Mouse (Mus musculus): ENCODE data around the gene Akt2. TPM values are rescaled to one million over a fixed set of nuclear protein-coding genes. Genes with fewer than 3 reads are reported as not detected.

The Akt2 gene
- polyA plus RNA-seq, 1 experiment from 2014 or later, result 82.3 TPM

DNA sequence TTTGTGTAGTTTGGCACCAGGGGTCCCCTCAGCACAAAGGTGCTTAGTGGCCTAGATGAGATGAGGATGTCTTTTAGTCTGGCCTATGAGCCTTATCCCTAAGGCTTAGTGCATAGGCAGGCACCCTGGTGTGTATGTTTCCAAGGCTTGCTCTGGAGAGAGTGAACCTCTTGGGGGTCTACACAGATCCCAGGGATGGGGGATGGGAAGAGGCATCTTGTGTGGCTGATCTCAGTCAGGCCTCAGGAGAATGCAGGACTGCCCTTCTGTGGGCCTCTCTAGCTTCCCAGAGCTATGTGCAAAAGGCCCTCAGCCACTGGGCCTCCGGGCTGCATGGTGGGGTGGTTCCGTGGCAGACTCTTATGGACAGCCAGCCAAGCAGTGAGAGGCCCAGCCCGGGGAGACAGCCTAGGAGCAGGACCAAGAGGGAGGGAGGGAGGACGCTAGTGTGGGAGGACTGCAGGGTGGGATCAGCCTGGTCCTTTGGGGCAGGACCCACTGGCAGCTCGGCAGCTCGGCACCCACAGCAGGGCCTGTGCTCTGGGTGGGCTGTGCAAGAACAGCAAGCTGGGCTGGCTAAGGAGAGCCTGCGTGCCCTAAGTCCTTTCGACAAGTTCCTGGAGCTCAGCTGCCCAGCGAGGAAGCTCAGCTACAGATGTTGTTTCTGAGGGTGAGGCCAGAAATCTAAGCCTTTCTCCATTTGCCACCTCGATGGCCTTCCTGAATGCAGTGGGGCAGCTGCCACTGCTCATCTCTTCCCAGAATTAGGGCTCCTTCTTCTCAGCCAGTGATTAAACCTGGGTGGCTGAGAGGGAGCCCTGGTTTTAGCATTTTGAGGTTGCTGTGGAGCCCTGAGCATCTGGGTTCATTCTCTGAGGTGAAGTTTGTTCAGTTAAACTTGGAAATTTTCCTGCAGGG, 5.5 kb downstream of the Akt2 start:
- H3K9ac ChIP-seq (ENCODE audit: low read length), result peak overlapping the region; percentile 59
- no peaks in the 10 kb centered on the region for H3K36me3 ChIP-seq (ENCODE audit: control insufficient read depth, insufficient read depth)
- ATAC-seq (replicated peaks; ENCODE audit: extremely low read depth, insufficient read depth, low FRiP score), result no peak
- H3K4me2 ChIP-seq (ENCODE audit: low read depth, low read length), result peak overlapping the region; percentile 37
- no peaks in the 10 kb centered on the region for H3K27me3 ChIP-seq (ENCODE audit: control insufficient read depth, insufficient read depth, low read length)
- WGBS, result 34% methylated on average over 10 of the region's 10 CpGs
- H3K4me3 ChIP-seq (ENCODE audit: low read length), result 0 out of 2 replicates have a peak overlapping the region, but pooled peaks have one; percentile 2
- no peaks in the 10 kb centered on the region for H3K9me3 ChIP-seq (replicated peaks; ENCODE audit: control insufficient read depth, low read length)
- peaks cover 74% of the 10 kb centered on the region for H3K4me1 ChIP-seq (ENCODE audit: control insufficient read depth, insufficient read depth, low read length)
- H3K27ac ChIP-seq (ENCODE audit: low read length), result peak overlapping the region; percentile 84

DNA sequence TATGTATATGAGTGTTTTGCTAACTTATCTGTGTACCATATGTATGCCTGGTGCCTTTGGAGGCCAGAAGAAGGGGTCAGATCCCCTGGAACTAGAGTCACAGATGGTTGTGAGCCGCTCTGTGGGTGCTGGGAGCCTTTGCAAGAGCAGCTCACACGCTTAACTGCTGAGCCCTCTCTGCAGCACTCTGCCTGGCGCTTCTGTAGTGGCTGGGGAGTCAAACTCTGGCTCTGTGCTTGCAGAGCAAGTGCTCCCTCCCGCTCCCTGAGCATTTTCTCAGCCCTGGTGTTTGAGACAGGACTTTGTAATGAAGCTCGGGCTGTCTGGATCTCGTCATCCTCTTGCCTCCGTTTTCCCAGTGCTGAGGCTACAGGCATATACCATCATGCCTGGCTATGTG, 6.7 kb downstream of the Akt2 start:
- Histone ChIP-seq H3K27ac (ENCODE audit: low read length) (peak overlapping the region; percentile 15; the same call in 1 of the 2 replicates), H3K9me3 (replicated peaks; ENCODE audit: control insufficient read depth, low read length) (no peaks in the 10 kb centered on the region), H3K27me3 (ENCODE audit: control insufficient read depth, insufficient read depth, low read length) (no peaks in the 10 kb centered on the region), H3K36me3 (ENCODE audit: control insufficient read depth, insufficient read depth) (no peaks in the 10 kb centered on the region), H3K9ac (ENCODE audit: low read length) (peak overlapping the region; percentile 18; the same call in 1 of the 2 replicates), H3K4me1 (ENCODE audit: control insufficient read depth, insufficient read depth, low read length) (peaks cover 82% of the 10 kb centered on the region), H3K4me2 (ENCODE audit: low read depth, low read length) (no peak overlapping the region), H3K4me3 (ENCODE audit: low read length) (no peak overlapping the region)
- 58% methylated on average over 7 of the region's 7 CpGs for WGBS
- ATAC-seq (replicated peaks; ENCODE audit: extremely low read depth, insufficient read depth, low FRiP score), result no peak

DNA sequence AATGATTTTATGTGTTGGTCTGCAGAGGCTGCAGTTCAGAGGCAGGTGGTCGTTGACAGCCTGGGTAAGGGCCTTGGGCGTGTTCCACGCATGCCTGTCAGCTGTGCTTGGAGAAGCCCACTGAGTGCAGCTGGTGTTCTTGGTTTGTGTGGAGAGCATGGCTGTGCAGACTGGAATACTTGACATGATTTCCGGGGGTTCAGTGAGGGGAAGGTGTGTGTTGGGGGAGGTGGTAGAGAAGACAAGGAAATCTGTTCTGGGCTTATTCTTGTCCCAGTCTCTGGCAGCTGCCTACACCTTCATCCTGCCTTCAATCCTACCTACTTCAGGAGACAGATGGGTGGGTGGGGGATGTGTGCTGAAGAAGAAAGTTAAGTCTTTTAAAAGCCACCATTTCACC, 10.3 kb downstream of the Akt2 start:
- H3K9me3 ChIP-seq (replicated peaks; ENCODE audit: control insufficient read depth, low read length), result no peaks in the 10 kb centered on the region
- H3K4me3 ChIP-seq (ENCODE audit: low read length), result no peak overlapping the region
- no peak overlapping the region for H3K9ac ChIP-seq (ENCODE audit: low read length)
- H3K36me3 ChIP-seq (ENCODE audit: control insufficient read depth, insufficient read depth), result no peaks in the 10 kb centered on the region
- no peak overlapping the region for H3K27ac ChIP-seq (ENCODE audit: low read length)
- ATAC-seq (replicated peaks; ENCODE audit: extremely low read depth, insufficient read depth, low FRiP score), result no peak
- H3K4me1 ChIP-seq (ENCODE audit: control insufficient read depth, insufficient read depth, low read length), result peaks cover 87% of the 10 kb centered on the region
- H3K4me2 ChIP-seq (ENCODE audit: low read depth, low read length), result no peak overlapping the region
- no peaks in the 10 kb centered on the region for H3K27me3 ChIP-seq (ENCODE audit: control insufficient read depth, insufficient read depth, low read length)
- WGBS, result 48% methylated on average over 4 of the region's 4 CpGs

DNA sequence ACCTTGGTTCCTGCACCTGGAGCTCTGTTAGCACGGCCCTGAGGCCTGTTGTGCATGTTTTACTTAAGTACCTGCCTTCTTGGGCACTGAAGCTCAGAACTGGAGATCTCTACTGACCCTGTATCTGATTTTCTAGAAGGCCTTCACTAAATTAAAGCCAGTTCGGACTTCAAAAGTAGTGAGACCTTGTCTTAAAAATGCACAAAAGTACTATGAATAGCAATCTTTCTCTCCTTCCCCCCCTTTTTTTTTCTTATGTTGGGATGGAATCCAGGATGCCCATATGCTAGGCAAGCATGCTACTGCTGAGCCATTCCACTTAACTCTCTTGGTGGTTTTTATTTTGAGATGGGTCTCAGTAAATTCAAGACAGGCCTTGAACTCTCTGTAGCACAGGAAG, 10.8 kb downstream of the Akt2 start:
- no peaks in the 10 kb centered on the region for H3K9me3 ChIP-seq (replicated peaks; ENCODE audit: control insufficient read depth, low read length)
- no peak for ATAC-seq (replicated peaks; ENCODE audit: extremely low read depth, insufficient read depth, low FRiP score)
- H3K9ac ChIP-seq (ENCODE audit: low read length), result 0 out of 2 replicates have a peak overlapping the region, but pooled peaks have one; percentile 34
- 73% methylated on average over 2 of the region's 2 CpGs for WGBS
- no peak overlapping the region for H3K4me3 ChIP-seq (ENCODE audit: low read length)
- H3K4me1 ChIP-seq (ENCODE audit: control insufficient read depth, insufficient read depth, low read length), result peaks cover 87% of the 10 kb centered on the region
- no peak overlapping the region for H3K27ac ChIP-seq (ENCODE audit: low read length)
- no peaks in the 10 kb centered on the region for H3K27me3 ChIP-seq (ENCODE audit: control insufficient read depth, insufficient read depth, low read length)
- H3K36me3 ChIP-seq (ENCODE audit: control insufficient read depth, insufficient read depth), result no peaks in the 10 kb centered on the region
- H3K4me2 ChIP-seq (ENCODE audit: low read depth, low read length), result no peak overlapping the region

DNA sequence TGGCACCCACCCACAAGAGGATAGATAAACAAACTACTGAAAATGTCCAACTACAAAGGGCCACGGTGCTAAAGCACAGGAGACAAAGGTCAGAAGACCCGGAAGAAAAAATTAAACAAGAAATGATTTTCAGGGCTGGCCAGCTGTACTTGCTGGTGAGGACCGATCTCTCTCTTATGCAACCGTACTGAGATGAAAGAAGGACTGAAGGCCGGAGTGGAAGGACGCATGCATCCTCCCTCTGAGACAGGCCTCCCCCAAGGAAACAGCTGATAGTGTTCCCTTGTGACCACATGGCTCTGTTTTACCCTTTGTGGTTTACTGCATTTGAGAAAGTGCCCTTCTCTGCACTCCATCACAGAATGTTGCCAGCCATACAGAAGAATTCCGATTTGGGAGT, 11.5 kb downstream of the Akt2 start:
- Histone ChIP-seq H3K4me1 (ENCODE audit: control insufficient read depth, insufficient read depth, low read length) (peaks cover 87% of the 10 kb centered on the region), H3K9ac (ENCODE audit: low read length) (peak overlapping the region; percentile 15; the same call in 1 of the 2 replicates), H3K4me3 (ENCODE audit: low read length) (no peak overlapping the region), H3K9me3 (replicated peaks; ENCODE audit: control insufficient read depth, low read length) (no peaks in the 10 kb centered on the region), H3K36me3 (ENCODE audit: control insufficient read depth, insufficient read depth) (no peaks in the 10 kb centered on the region), H3K27me3 (ENCODE audit: control insufficient read depth, insufficient read depth, low read length) (no peaks in the 10 kb centered on the region), H3K4me2 (ENCODE audit: low read depth, low read length) (no peak overlapping the region), H3K27ac (ENCODE audit: low read length) (no peak overlapping the region)
- WGBS, result 52% methylated on average over 7 of the region's 7 CpGs
- no peak for ATAC-seq (replicated peaks; ENCODE audit: extremely low read depth, insufficient read depth, low FRiP score)

DNA sequence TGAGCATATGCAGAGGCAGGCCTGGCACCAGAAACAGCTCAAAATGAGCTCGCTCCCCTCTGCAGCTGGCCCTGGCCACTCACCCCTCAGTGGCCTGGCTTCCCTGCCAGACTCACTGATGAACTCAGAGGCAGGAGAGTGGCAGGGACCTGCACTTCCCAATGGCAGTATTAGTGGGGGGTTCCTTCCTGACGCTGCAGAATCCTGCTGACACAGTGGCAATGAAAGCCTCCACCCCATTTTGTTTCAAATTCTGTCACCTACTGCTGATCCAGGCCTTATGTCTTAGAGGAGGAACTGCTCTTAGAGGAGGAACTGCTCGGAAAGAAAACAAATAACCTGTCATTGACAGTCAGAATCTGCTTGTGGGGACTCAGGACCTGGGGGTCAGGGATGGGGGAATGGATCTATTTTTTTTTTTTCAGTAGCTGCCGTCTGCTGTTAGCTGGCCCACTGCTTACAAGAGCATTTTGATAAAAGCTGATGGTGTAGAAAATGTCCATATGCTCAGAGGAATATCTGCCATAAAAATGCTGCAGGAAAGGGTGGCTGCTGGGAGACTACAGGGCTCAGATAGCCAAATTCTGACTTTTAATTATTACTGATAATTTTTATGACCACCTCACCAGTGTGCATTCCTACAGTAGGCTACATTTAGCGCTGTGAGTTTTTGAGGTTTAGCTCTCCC, 13.5 kb downstream of the Akt2 start:
- H3K4me3 ChIP-seq (ENCODE audit: low read length), result no peak overlapping the region
- H3K27ac ChIP-seq (ENCODE audit: low read length), result peak overlapping the region; percentile 83
- peaks cover 91% of the 10 kb centered on the region for H3K4me1 ChIP-seq (ENCODE audit: control insufficient read depth, insufficient read depth, low read length)
- no peaks in the 10 kb centered on the region for H3K9me3 ChIP-seq (replicated peaks; ENCODE audit: control insufficient read depth, low read length)
- peaks cover 4% of the 10 kb centered on the region; the same call in 1 of the 2 replicates for H3K36me3 ChIP-seq (ENCODE audit: control insufficient read depth, insufficient read depth)
- no peak overlapping the region for H3K4me2 ChIP-seq (ENCODE audit: low read depth, low read length)
- WGBS, result 45% methylated on average over 5 of the region's 5 CpGs
- no peak for ATAC-seq (replicated peaks; ENCODE audit: extremely low read depth, insufficient read depth, low FRiP score)
- H3K9ac ChIP-seq (ENCODE audit: low read length), result peak overlapping the region; percentile 56
- no peaks in the 10 kb centered on the region for H3K27me3 ChIP-seq (ENCODE audit: control insufficient read depth, insufficient read depth, low read length)

DNA sequence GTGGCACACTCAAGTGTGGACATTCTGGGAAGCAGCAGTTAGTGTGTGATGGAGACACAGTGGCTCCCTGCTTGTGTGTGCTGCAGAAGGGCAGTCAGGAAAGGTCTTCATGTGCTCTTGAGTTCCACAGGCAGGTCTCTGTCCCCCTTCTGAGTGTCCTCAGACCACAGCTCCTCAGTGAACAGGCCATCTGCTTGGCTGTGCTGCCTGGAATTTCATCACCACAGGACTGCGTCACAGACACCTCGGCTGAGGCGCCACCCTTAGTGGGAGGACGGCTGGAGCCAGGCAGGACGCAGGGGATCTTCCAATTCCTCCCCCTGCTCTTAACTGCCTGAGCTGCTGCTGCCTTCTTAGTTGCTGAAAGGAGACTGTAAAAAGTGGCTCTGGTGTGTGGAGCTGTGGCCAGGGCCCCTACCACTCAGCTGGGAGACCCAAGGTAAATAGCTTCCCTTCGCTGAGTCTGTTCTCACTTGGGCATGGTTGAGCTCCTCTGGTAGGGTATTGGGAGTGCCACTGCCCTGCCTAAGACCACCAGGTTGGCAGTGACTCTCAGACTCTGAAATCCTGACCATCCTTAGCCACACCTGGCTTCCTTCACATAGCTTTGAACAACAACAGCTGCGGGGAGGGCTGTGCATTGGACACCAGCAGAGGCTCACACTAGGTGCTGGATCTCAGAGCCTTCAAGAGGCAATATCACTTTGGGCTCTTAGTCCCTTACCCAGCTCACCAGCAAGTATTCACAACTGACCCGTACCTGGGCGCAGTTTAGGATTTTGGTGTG, 14.3 kb downstream of the Akt2 start:
- no peak overlapping the region for H3K4me3 ChIP-seq (ENCODE audit: low read length)
- WGBS, result 46% methylated on average over 9 of the region's 9 CpGs
- H3K4me2 ChIP-seq (ENCODE audit: low read depth, low read length), result peak overlapping the region; percentile 29
- peak overlapping the region; percentile 83 for H3K27ac ChIP-seq (ENCODE audit: low read length)
- peaks cover 89% of the 10 kb centered on the region for H3K4me1 ChIP-seq (ENCODE audit: control insufficient read depth, insufficient read depth, low read length)
- peak overlapping the region; percentile 43 for H3K9ac ChIP-seq (ENCODE audit: low read length)
- no peaks in the 10 kb centered on the region for H3K9me3 ChIP-seq (replicated peaks; ENCODE audit: control insufficient read depth, low read length)
- H3K36me3 ChIP-seq (ENCODE audit: control insufficient read depth, insufficient read depth), result peaks cover 8% of the 10 kb centered on the region; the same call in 1 of the 2 replicates
- peak; percentile 39 for ATAC-seq (replicated peaks; ENCODE audit: extremely low read depth, insufficient read depth, low FRiP score)
- no peaks in the 10 kb centered on the region for H3K27me3 ChIP-seq (ENCODE audit: control insufficient read depth, insufficient read depth, low read length)

DNA sequence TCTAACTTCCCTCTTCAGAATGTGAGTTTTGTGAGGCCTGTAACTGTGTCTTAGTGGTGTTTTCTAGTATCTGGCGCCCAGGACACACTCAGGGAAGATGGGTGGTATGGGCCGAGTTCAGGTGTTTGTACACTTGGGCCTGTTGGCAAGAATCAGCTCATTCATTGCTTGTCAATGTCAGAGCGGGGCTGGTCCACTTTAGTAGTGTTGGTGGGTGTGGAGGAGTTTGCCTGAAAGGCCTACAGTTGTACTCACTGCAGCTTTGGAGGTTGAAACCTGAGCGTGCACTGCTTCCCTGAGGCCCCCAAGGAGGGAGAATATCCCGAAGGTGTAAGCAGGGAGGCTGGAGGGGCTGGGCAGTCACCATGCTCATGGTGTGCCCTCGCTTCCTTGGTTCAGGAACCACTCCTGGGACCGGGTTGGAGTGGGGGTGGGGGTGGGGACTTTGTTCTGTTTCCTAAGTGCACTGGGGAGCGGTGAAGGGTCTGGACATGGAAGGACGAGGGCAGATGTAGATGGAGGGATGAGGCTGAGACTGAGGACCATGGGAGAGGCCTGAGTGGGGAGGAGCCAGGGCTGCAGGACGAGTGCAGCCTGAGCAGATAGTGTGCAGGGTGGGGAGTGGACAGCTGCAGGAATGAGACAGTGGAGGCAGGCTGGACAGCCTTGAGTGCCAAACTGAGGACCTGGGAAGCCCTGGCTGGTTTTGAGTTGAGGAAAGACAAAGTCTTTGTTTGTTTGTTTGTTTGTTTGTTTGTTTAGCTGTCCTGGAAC, 15.3 kb downstream of the Akt2 start:
- H3K9ac ChIP-seq (ENCODE audit: low read length), result peak overlapping the region; percentile 0; the same call in 1 of the 2 replicates
- H3K36me3 ChIP-seq (ENCODE audit: control insufficient read depth, insufficient read depth), result peaks cover 11% of the 10 kb centered on the region; the same call in 1 of the 2 replicates
- ATAC-seq (replicated peaks; ENCODE audit: extremely low read depth, insufficient read depth, low FRiP score), result no peak
- peaks cover 80% of the 10 kb centered on the region for H3K4me1 ChIP-seq (ENCODE audit: control insufficient read depth, insufficient read depth, low read length)
- peak overlapping the region; percentile 34; the same call in 1 of the 2 replicates for H3K4me2 ChIP-seq (ENCODE audit: low read depth, low read length)
- H3K9me3 ChIP-seq (replicated peaks; ENCODE audit: control insufficient read depth, low read length), result no peaks in the 10 kb centered on the region
- WGBS, result 52% methylated on average over 10 of the region's 10 CpGs
- H3K27ac ChIP-seq (ENCODE audit: low read length), result peak overlapping the region; percentile 83
- no peak overlapping the region for H3K4me3 ChIP-seq (ENCODE audit: low read length)
- H3K27me3 ChIP-seq (ENCODE audit: control insufficient read depth, insufficient read depth, low read length), result no peaks in the 10 kb centered on the region
